Mouse (Mus musculus): ENCODE data around the gene Gm21887. TPM values are rescaled to one million over a fixed set of nuclear protein-coding genes. Genes with fewer than 3 reads are reported as not detected.
"Not testable (repeated sequence)": the region's sequence is repeated elsewhere in the genome, so short reads cannot be mapped to it uniquely, and the experiment has no call there.

Gm21887 gene
- 169 and 177 TPM in 2 replicates for polyA plus RNA-seq (2015; fragmentation: Nextera tagmentation; extraction: Ambion mirVana)

GRCm38 (mm10) chrX:170009016-170009750 lies at the start of gene Gm21887:
TSS of gene Gm21887 (plus strand) at chrX:170009659.
- not testable (repeated sequence) for H3K4me1 ChIP-seq (replicated peaks); H3K27me3 ChIP-seq
- ATAC-seq (ENCODE audit: low FRiP score): peak; percentile 89
- Histone ChIP-seq H3K36me3 (peaks cover 13% of the 10 kb centered on the region), H3K9me3 (peaks cover 42% of the 10 kb centered on the region), H3K9ac (peak within 1 kb of the TSS; percentile 68), H3K4me2 (peak within 1 kb of the TSS; percentile 25; the same call in 1 of the 2 replicates), H3K4me3 (peak within 1 kb of the TSS; percentile 46), H3K27ac (peak within 1 kb of the TSS; percentile 66)
- WGBS: 70% methylated on average over 117 of the region's 118 CpGs

- Histone ChIP-seq H3K4me3 (no peak overlapping the region), H3K27ac (no peak overlapping the region), H3K36me3 (peaks cover 6% of the 10 kb centered on the region), H3K27me3 (no peaks in the 10 kb centered on the region), H3K9me3 (peaks cover 27% of the 10 kb centered on the region), H3K9ac (no peak overlapping the region), H3K4me1 (replicated peaks) (no peaks in the 10 kb centered on the region), H3K4me2 (no peak overlapping the region)
- no peak for ATAC-seq (ENCODE audit: low FRiP score)
- WGBS: 86% methylated on average over 1 of the region's 1 CpGs
These were observed 40.1 kb upstream of the Gm21887 start for GRCm38 (mm10) chrX:169969337-169969736.

- H3K4me2 ChIP-seq; H3K27ac ChIP-seq; H3K4me3 ChIP-seq; H3K4me1 ChIP-seq (replicated peaks); H3K27me3 ChIP-seq; H3K36me3 ChIP-seq; H3K9ac ChIP-seq: not testable (repeated sequence)
- WGBS: 83% methylated on average over 3 of the region's 3 CpGs
- peaks cover 30% of the 10 kb centered on the region for H3K9me3 ChIP-seq
- ATAC-seq (ENCODE audit: low FRiP score): 0 out of 2 replicates have a peak, but pooled peaks have one; percentile 9
These were observed 39.7 kb upstream of the Gm21887 start for GRCm38 (mm10) chrX:169969765-169970164.

GRCm38 (mm10) chrX:169970546-169970945 lies 38.9 kb upstream of the Gm21887 start:
- H3K4me3 ChIP-seq; H3K27ac ChIP-seq; H3K9ac ChIP-seq; H3K36me3 ChIP-seq; H3K27me3 ChIP-seq; ATAC-seq (ENCODE audit: low FRiP score); H3K4me2 ChIP-seq; H3K4me1 ChIP-seq (replicated peaks): not testable (repeated sequence)
- peaks cover 37% of the 10 kb centered on the region for H3K9me3 ChIP-seq
- 90% methylated on average over 7 of the region's 7 CpGs for WGBS

GRCm38 (mm10) chrX:169971562-169971961 lies 37.9 kb upstream of the Gm21887 start:
- whole genome bisulfite sequencing: 87% methylated on average over 6 of the region's 6 CpGs
- not testable (repeated sequence) for ATAC-seq (ENCODE audit: low FRiP score); H3K36me3 ChIP-seq; H3K27me3 ChIP-seq; H3K27ac ChIP-seq; H3K9ac ChIP-seq; H3K4me2 ChIP-seq; H3K4me1 ChIP-seq (replicated peaks); H3K4me3 ChIP-seq
- H3K9me3 ChIP-seq: peaks cover 41% of the 10 kb centered on the region

- not testable (repeated sequence) for H3K4me1 ChIP-seq (replicated peaks); H3K4me2 ChIP-seq; ATAC-seq (ENCODE audit: low FRiP score); H3K9ac ChIP-seq; H3K27ac ChIP-seq; H3K36me3 ChIP-seq; H3K4me3 ChIP-seq; H3K27me3 ChIP-seq
- H3K9me3 ChIP-seq: peaks cover 45% of the 10 kb centered on the region
- 75% methylated on average over 2 of the region's 2 CpGs for WGBS
These were observed 37.3 kb upstream of the Gm21887 start for GRCm38 (mm10) chrX:169972131-169972530.

GRCm38 (mm10) chrX:169972791-169973494 lies 36.5 kb upstream of the Gm21887 start:
- Histone ChIP-seq H3K9me3 (peaks cover 49% of the 10 kb centered on the region), H3K36me3 (peaks cover 12% of the 10 kb centered on the region)
- not testable (repeated sequence) for H3K4me1 ChIP-seq (replicated peaks); ATAC-seq (ENCODE audit: low FRiP score); H3K27ac ChIP-seq; H3K27me3 ChIP-seq; H3K9ac ChIP-seq; H3K4me3 ChIP-seq; H3K4me2 ChIP-seq
- 76% methylated on average over 6 of the region's 6 CpGs for WGBS

GRCm38 (mm10) chrX:169973806-169974205 lies 35.7 kb upstream of the Gm21887 start:
- Histone ChIP-seq H3K36me3 (peaks cover 19% of the 10 kb centered on the region), H3K9me3 (peaks cover 58% of the 10 kb centered on the region)
- not testable (repeated sequence) for H3K4me1 ChIP-seq (replicated peaks); H3K27me3 ChIP-seq; H3K27ac ChIP-seq; H3K4me2 ChIP-seq; ATAC-seq (ENCODE audit: low FRiP score); H3K9ac ChIP-seq; H3K4me3 ChIP-seq
- 61% methylated on average over 3 of the region's 3 CpGs for WGBS

GRCm38 (mm10) chrX:169974456-169974855 lies 35.0 kb upstream of the Gm21887 start:
- peaks cover 64% of the 10 kb centered on the region for H3K9me3 ChIP-seq
- 72% methylated on average over 4 of the region's 4 CpGs for WGBS
- H3K27ac ChIP-seq: not testable (repeated sequence)

GRCm38 (mm10) chrX:169974974-169975373 lies 34.5 kb upstream of the Gm21887 start:
- peaks cover 16% of the 10 kb centered on the region; the same call in 1 of the 2 replicates for H3K36me3 ChIP-seq
- not testable (repeated sequence) for H3K27me3 ChIP-seq; ATAC-seq (ENCODE audit: low FRiP score); H3K27ac ChIP-seq; H3K4me1 ChIP-seq (replicated peaks); H3K9ac ChIP-seq; H3K4me2 ChIP-seq; H3K4me3 ChIP-seq
- 82% methylated on average over 6 of the region's 6 CpGs for WGBS
- H3K9me3 ChIP-seq: peaks cover 66% of the 10 kb centered on the region

More at GRCm38 (mm10) chrX:169974456-169974855, 35.0 kb upstream of the Gm21887 start:
- not testable (repeated sequence) for H3K9ac ChIP-seq; H3K4me3 ChIP-seq; ATAC-seq (ENCODE audit: low FRiP score); H3K27me3 ChIP-seq; H3K4me1 ChIP-seq (replicated peaks); H3K4me2 ChIP-seq
- peaks cover 19% of the 10 kb centered on the region for H3K36me3 ChIP-seq

GRCm38 (mm10) chrX:169975681-169976131 lies 33.8 kb upstream of the Gm21887 start:
- H3K36me3 ChIP-seq: peaks cover 16% of the 10 kb centered on the region; the same call in 1 of the 2 replicates
- not testable (repeated sequence) for H3K4me3 ChIP-seq; H3K27ac ChIP-seq; ATAC-seq (ENCODE audit: low FRiP score); H3K4me1 ChIP-seq (replicated peaks); H3K9ac ChIP-seq; H3K4me2 ChIP-seq; H3K27me3 ChIP-seq
- peaks cover 69% of the 10 kb centered on the region for H3K9me3 ChIP-seq
- WGBS: 81% methylated on average over 3 of the region's 3 CpGs

GRCm38 (mm10) chrX:169976340-169976739 lies 33.1 kb upstream of the Gm21887 start:
- not testable (repeated sequence) for H3K27me3 ChIP-seq; ATAC-seq (ENCODE audit: low FRiP score); H3K4me1 ChIP-seq (replicated peaks)

More at GRCm38 (mm10) chrX:169976340-169976739, 33.1 kb upstream of the Gm21887 start:
- peaks cover 16% of the 10 kb centered on the region; the same call in 1 of the 2 replicates for H3K36me3 ChIP-seq
- H3K9me3 ChIP-seq: peaks cover 75% of the 10 kb centered on the region
- WGBS: 66% methylated on average over 5 of the region's 5 CpGs
- not testable (repeated sequence) for H3K4me3 ChIP-seq, H3K4me2 ChIP-seq, H3K27ac ChIP-seq, H3K9ac ChIP-seq
